Mouse (Mus musculus): ENCODE measurements around the gene Pstpip1. TPM values are rescaled to one million over a fixed set of nuclear protein-coding genes. Genes with fewer than 3 reads are reported as not detected.

Gene Pstpip1
- polyA plus RNA-seq, 1 experiment from 2014 or later, result 0.58 TPM

- 62% methylated on average over 7 of the region's 7 CpGs for WGBS
- no peak overlapping the region for H3K4me3 ChIP-seq
Observed at GRCm38 (mm10) chr9:56075901-56076620, 13.7 kb upstream of the Pstpip1 start.

DNA sequence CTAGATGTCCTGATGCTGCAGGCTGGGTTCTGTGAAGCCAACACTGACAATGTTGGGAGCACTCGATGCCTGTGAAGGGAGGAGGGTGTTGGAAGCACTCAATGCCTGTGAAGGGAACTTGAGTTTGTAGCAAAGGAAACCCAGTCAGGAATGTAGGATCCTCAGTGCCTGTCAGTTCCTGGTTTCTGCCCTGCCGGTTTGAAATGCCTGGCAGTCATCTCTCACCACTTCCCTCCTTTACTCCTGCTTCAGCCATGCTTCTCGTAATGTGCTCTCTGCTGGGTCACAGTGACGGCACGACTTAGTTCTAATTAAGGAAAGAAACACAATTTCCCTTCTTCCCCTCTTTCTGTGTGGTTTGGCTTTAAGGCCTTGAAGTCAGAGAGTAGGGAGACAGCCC, 10.2 kb upstream of the Pstpip1 start:
- no peaks in the 10 kb centered on the region for H3K9me3 ChIP-seq
- no peak for ATAC-seq (replicated peaks)
- no peak overlapping the region for H3K9ac ChIP-seq
- H3K4me3 ChIP-seq, result no peak overlapping the region
- H3K27me3 ChIP-seq (replicated peaks), result no peaks in the 10 kb centered on the region
- no peak overlapping the region for H3K27ac ChIP-seq
- WGBS, result 84% methylated on average over 5 of the region's 5 CpGs
- no peaks in the 10 kb centered on the region for H3K4me1 ChIP-seq
- no peaks in the 10 kb centered on the region for H3K36me3 ChIP-seq (replicated peaks)
- no peak overlapping the region for H3K4me2 ChIP-seq

More at GRCm38 (mm10) chr9:56075901-56076620, 13.7 kb upstream of the Pstpip1 start:
- Histone ChIP-seq H3K9me3 (no peaks in the 10 kb centered on the region), H3K4me2 (no peak overlapping the region), H3K27me3 (replicated peaks) (no peaks in the 10 kb centered on the region), H3K4me1 (no peaks in the 10 kb centered on the region), H3K36me3 (replicated peaks) (no peaks in the 10 kb centered on the region; the same call in 1 of the 2 replicates), H3K9ac (no peak overlapping the region), H3K27ac (peak overlapping the region; percentile 19; the same call in 1 of the 2 replicates)
- ATAC-seq (replicated peaks), result no peak

DNA sequence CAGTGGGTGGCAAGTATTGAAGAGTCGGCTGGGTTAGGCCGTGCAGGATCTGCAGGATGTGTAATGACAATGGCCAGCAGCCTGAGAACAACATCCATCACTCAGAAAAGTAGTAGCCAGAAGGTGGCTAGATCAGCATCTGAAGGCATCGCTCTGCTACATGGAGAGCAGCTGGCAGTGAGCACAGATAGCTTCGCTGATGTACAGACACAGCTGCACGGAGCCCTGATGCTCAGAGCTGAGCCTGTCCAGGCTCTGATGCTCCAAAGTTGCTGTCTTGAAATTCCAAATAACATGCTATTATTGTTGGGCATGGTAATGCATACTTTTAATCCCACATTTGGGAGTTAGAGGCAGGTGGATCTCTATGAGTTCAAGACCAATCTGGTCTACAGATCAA, 3.2 kb upstream of the Pstpip1 start:
- Histone ChIP-seq H3K4me2 (no peak overlapping the region), H3K36me3 (replicated peaks) (no peaks in the 10 kb centered on the region), H3K27me3 (replicated peaks) (no peaks in the 10 kb centered on the region), H3K4me3 (no peak overlapping the region), H3K9me3 (no peaks in the 10 kb centered on the region), H3K27ac (no peak overlapping the region), H3K4me1 (peaks cover 11% of the 10 kb centered on the region; the same call in 1 of the 2 replicates), H3K9ac (no peak overlapping the region)
- ATAC-seq (replicated peaks), result no peak
- 91% methylated on average over 5 of the region's 5 CpGs for WGBS

GRCm38 (mm10) chr9:56090546-56091225, 924 bp downstream of the Pstpip1 start:
- peaks cover 11% of the 10 kb centered on the region; the same call in 1 of the 2 replicates for H3K4me1 ChIP-seq
- 76% methylated on average over 5 of the region's 5 CpGs for WGBS
- H3K9ac ChIP-seq, result no peak overlapping the region
- ATAC-seq (replicated peaks), result peak; percentile 57
- no peaks in the 10 kb centered on the region for H3K36me3 ChIP-seq (replicated peaks)
- H3K9me3 ChIP-seq, result no peaks in the 10 kb centered on the region
- no peaks in the 10 kb centered on the region for H3K27me3 ChIP-seq (replicated peaks)
- H3K27ac ChIP-seq, result no peak overlapping the region
- no peak overlapping the region for H3K4me3 ChIP-seq
- no peak overlapping the region for H3K4me2 ChIP-seq

DNA sequence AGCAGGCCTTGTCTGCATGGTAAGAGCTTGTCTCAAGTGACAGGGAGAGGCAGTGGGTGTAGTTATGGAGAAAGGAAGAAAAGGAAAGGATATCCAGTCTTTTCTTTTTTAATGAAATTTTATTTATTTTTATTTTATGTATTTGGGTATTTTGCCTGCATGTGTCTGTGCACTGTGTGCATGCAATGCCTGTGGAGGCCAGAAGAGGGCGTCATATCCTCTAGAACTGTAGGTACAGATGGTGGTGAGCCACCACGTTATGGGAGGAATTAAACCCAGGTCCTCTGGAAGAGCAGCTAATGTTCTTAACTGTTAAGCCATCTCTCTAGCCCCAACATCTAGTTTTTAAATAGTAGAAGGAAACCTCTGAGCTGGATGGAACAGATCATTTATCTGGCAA, 2.3 kb downstream of the Pstpip1 start:
- Histone ChIP-seq H3K9me3 (no peaks in the 10 kb centered on the region), H3K4me2 (no peak overlapping the region), H3K4me3 (no peak overlapping the region), H3K27me3 (replicated peaks) (no peaks in the 10 kb centered on the region), H3K9ac (no peak overlapping the region), H3K4me1 (peaks cover 11% of the 10 kb centered on the region; the same call in 1 of the 2 replicates), H3K36me3 (replicated peaks) (no peaks in the 10 kb centered on the region), H3K27ac (no peak overlapping the region)
- WGBS, result 46% methylated on average over 2 of the region's 2 CpGs
- no peak for ATAC-seq (replicated peaks)

DNA sequence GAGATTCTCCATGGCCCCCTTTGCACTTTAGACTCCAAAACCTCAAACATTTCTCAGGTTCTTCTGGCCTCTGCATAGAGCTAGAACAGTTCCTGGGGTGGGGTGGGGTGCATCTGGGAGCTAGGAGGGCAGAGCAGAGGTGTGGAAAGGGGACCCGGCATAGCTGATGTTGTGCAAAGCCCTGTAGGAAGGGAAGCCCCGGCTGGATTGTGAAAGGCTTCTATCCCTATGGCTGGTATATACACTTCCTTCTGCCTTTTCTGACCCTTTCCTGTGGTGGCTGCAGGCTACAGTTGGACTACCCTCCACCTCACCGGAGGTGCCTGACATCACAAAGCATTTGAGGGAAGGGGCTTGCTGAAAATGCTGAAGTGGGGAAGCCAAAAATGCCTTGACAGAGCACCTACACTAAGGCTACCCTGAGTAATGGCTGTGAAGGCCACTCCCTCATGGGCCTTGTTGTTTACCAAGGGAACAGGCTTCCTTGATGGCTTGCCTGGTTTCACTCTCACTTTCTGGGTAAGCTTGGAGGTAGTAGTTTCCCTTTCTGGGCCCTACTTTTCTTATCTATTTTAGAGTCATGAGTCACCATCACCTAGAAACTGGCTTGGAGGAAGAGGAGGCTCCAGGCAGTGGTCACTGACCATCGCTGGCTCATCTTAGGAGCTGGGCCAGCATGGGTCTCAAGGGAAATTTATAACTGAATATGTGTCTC, 8.0 kb downstream of the Pstpip1 start:
- no peaks in the 10 kb centered on the region for H3K27me3 ChIP-seq (replicated peaks)
- H3K36me3 ChIP-seq (replicated peaks), result no peaks in the 10 kb centered on the region
- H3K9me3 ChIP-seq, result no peaks in the 10 kb centered on the region
- H3K4me2 ChIP-seq, result no peak overlapping the region
- H3K4me1 ChIP-seq, result no peaks in the 10 kb centered on the region
- H3K27ac ChIP-seq, result no peak overlapping the region
- no peak for ATAC-seq (replicated peaks)
- H3K9ac ChIP-seq, result no peak overlapping the region
- H3K4me3 ChIP-seq, result no peak overlapping the region
- 90% methylated on average over 4 of the region's 4 CpGs for WGBS

- Histone ChIP-seq H3K36me3 (replicated peaks) (no peaks in the 10 kb centered on the region), H3K9ac (no peak overlapping the region), H3K27me3 (replicated peaks) (no peaks in the 10 kb centered on the region), H3K4me2 (no peak overlapping the region), H3K4me3 (no peak overlapping the region), H3K27ac (no peak overlapping the region), H3K4me1 (no peaks in the 10 kb centered on the region), H3K9me3 (no peaks in the 10 kb centered on the region)
- 87% methylated on average over 7 of the region's 7 CpGs for WGBS
- ATAC-seq (replicated peaks), result no peak
Observed at GRCm38 (mm10) chr9:56100041-56100522, 10.3 kb downstream of the Pstpip1 start.

GRCm38 (mm10) chr9:56101022-56101421, 11.3 kb downstream of the Pstpip1 start:
- Histone ChIP-seq H3K4me3 (no peak overlapping the region), H3K9ac (no peak overlapping the region), H3K27me3 (replicated peaks) (no peaks in the 10 kb centered on the region), H3K36me3 (replicated peaks) (no peaks in the 10 kb centered on the region), H3K9me3 (no peaks in the 10 kb centered on the region), H3K4me2 (no peak overlapping the region), H3K27ac (no peak overlapping the region), H3K4me1 (no peaks in the 10 kb centered on the region)
- no peak for ATAC-seq (replicated peaks)
- WGBS, result 65% methylated on average over 4 of the region's 4 CpGs

DNA sequence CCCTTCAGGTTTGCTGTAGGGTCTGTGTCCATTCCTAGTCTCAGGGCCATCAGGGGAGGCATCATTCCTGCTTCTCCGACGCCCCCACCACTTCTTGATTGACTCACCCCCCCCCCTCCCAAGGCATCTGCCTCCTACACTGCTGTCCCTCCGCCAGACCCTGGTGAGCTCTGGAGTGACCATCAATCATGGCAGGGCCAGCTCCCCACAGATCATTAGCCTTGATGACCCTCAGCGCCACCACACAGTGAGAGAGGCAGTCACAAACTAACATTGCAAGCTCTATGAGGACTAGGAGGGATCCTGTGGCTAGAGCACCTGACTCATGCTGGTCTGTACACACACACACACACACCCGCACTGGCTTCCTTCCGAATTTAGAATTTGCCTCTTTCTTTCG, 15.2 kb downstream of the Pstpip1 start:
- no peak for ATAC-seq (replicated peaks)
- Histone ChIP-seq H3K36me3 (replicated peaks) (no peaks in the 10 kb centered on the region), H3K27me3 (replicated peaks) (no peaks in the 10 kb centered on the region), H3K4me1 (no peaks in the 10 kb centered on the region), H3K4me3 (no peak overlapping the region), H3K27ac (no peak overlapping the region), H3K9ac (no peak overlapping the region), H3K9me3 (no peaks in the 10 kb centered on the region), H3K4me2 (no peak overlapping the region)
- WGBS, result 84% methylated on average over 7 of the region's 7 CpGs

DNA sequence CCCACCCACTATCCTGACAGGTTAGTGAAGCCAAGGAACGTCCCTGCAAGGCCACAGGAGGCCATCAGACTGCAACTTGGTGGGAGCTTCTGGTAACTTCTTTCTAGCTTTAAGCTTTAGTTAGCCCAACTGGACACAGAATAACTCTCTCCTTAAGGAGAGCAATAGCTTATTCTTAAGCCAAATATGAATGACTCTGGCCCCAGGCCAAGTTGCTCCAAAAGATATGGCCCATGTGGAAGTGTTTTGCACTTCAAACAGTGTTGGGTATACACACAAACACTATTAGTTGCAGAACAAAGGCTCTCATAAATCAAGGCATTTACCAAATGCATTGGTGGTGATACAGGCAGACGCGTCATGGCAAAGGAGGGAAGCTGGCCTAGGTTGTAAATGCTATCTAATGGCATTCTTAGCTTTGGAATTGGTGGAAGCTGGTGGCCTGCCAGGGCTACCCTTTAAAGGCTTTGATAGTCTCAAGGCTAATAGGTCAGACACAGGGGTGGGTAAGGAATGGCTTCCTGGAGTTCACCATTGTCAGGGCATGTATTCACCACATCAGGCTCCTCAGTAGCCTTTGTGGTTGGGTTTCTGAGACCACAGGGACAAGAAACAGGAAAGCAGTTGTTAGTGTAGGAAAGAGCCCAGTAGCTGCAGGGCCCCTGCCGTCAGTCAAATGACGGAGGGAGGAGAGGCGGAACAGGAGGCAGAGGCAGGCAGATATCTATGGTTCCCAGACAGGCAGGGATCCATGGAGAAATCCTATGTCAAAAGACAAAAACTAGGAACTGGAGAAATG, 16.7 kb downstream of the Pstpip1 start:
- Histone ChIP-seq H3K27ac (no peak overlapping the region), H3K9ac (no peak overlapping the region), H3K36me3 (replicated peaks) (no peaks in the 10 kb centered on the region), H3K27me3 (replicated peaks) (no peaks in the 10 kb centered on the region), H3K4me2 (no peak overlapping the region), H3K4me3 (no peak overlapping the region), H3K4me1 (no peaks in the 10 kb centered on the region), H3K9me3 (no peaks in the 10 kb centered on the region)
- ATAC-seq (replicated peaks), result no peak
- WGBS, result 76% methylated on average over 6 of the region's 6 CpGs

DNA sequence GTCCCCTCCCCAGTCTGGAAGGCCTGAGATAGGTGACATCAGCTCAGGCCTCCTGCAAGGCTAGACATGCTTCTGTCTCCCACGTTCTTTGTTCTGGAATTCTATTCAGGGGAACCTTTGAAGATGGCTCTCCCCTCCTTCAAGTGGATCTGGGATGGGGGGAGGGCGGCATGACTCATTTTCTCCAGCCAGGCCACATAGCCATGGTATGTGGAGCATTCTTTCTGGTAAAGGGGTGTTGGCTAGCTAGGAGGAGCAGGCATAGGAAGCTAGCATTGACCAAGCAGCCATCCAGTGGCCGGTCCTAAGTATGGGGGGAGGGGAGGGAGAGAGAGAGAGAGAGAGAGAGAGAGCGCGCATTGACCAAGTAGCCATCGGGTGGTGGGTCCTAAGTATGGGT, 17.8 kb downstream of the Pstpip1 start:
- no peak for ATAC-seq (replicated peaks)
- Histone ChIP-seq H3K27ac (no peak overlapping the region), H3K9ac (no peak overlapping the region), H3K4me3 (no peak overlapping the region), H3K27me3 (replicated peaks) (no peaks in the 10 kb centered on the region), H3K36me3 (replicated peaks) (no peaks in the 10 kb centered on the region), H3K4me2 (no peak overlapping the region), H3K4me1 (no peaks in the 10 kb centered on the region), H3K9me3 (no peaks in the 10 kb centered on the region)
- WGBS, result 71% methylated on average over 6 of the region's 6 CpGs

DNA sequence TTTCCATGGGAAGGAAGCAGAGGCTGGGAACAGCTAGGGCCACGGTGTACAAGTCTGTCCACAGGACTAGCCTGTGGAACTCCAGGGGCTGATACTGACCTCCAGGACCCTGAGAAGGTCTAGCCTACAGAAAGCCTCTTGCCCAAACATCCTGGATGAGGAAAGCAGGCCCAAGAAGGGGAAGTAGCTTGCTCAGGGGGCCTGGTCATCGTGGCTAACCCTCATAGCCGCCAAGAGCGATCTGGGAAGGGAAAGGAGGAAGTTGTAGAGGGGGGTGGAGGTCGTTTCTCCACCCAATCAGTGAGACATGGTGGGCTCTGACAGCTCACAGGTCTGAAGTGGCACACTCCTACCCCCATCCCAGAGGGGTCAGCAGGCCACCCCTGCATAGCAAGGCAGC, 18.4 kb downstream of the Pstpip1 start:
- no peak overlapping the region for H3K27ac ChIP-seq
- ATAC-seq (replicated peaks), result no peak
- no peaks in the 10 kb centered on the region for H3K36me3 ChIP-seq (replicated peaks)
- no peak overlapping the region for H3K4me3 ChIP-seq
- no peak overlapping the region for H3K4me2 ChIP-seq
- H3K27me3 ChIP-seq (replicated peaks), result no peaks in the 10 kb centered on the region
- no peak overlapping the region for H3K9ac ChIP-seq
- WGBS, result 91% methylated on average over 5 of the region's 5 CpGs
- no peaks in the 10 kb centered on the region for H3K9me3 ChIP-seq
- H3K4me1 ChIP-seq, result no peaks in the 10 kb centered on the region
